Mouse (Mus musculus) MEL (cell line): ENCODE measurements around the gene Tnik.

Source experiments
- CTCF ChIP-seq, 3 experiments: IDR thresholded peaks in 2 of 3; conservative IDR thresholded peaks in 1 of 3; 2 replicates each; pipeline ENCODE4 v1.5.1; 2011 to 2012; ENCODE audit warnings: low read length in 3 of 3, low read depth in 2 of 3, mild to moderate bottlenecking in 2 of 3, improper control_type of control experiment in 1 of 3, inconsistent platforms in 1 of 3, mixed read lengths in 1 of 3, moderate library complexity in 1 of 3; ENCODE audit not compliant: control insufficient read depth in 1 of 3, insufficient read depth in 1 of 3, poor library complexity in 1 of 3, severe bottlenecking in 1 of 3
- ELF1 ChIP-seq: IDR thresholded peaks from 2 replicates; pipeline ENCODE4 v1.6.1; 2014; ENCODE audit warnings: low read depth, mild to moderate bottlenecking, inconsistent platforms, low read length, improper control_type of control experiment, moderate library complexity
- EP300 ChIP-seq, 2 experiments: IDR thresholded peaks; 2 replicates each; pipeline ENCODE4 v1.6.1; 2011; ENCODE audit warnings: improper control_type of control experiment in 2 of 2, low read length in 2 of 2, low read depth in 1 of 2, mild to moderate bottlenecking in 1 of 2
- GATA1 ChIP-seq: IDR thresholded peaks from 2 replicates; pipeline ENCODE4 v1.6.1; 2011; ENCODE audit warnings: low read depth, low read length, improper control_type of control experiment
- MAFK ChIP-seq: IDR thresholded peaks from 2 replicates; pipeline ENCODE4 v1.6.1; 2011; ENCODE audit warnings: low read depth, mild to moderate bottlenecking, low read length, improper control_type of control experiment, borderline replicate concordance
- POLR2A ChIP-seq, 2 experiments: IDR thresholded peaks; 2 replicates each; pipeline ENCODE4 v1.6.1; 2011 to 2012; ENCODE audit warnings: low read length in 2 of 2, mild to moderate bottlenecking in 2 of 2, control low read depth in 1 of 2, improper control_type of control experiment in 1 of 2, low read depth in 1 of 2, moderate library complexity in 1 of 2; ENCODE audit not compliant: control insufficient read depth in 1 of 2, insufficient read depth in 1 of 2, poor library complexity in 1 of 2
- RAD21 ChIP-seq: IDR thresholded peaks from 2 replicates; pipeline ENCODE4 v1.6.1; 2011; ENCODE audit warnings: mild to moderate bottlenecking, low read depth, low read length, improper control_type of control experiment
- SMC3 ChIP-seq: IDR thresholded peaks from 2 replicates; pipeline ENCODE4 v1.6.1; 2011; ENCODE audit warnings: low read depth, low read length, improper control_type of control experiment

DNA sequence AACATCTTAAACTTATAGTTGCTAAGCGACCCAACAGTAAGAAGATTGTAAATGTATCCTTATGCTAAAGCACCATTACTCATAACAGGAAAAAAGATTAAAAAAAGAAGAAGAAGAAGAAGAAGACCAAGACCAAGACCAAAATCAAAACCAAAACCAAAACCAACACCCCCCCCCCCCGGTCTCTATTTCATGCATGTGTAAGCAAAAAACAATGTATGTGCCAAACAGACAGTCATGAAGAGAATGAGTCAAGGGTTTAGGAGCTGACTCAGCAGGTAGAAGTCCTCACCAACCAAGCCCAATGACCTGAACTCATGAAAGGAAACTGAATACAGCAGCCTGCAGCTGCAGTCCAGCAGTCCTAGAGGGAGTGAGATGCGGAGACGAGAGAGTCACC lies 26.3 kb upstream of the Tnik start:
- TF ChIP-seq POLR2A (IDR thresholded peaks at IDR 0.05; ENCODE audit: control insufficient read depth in 1 of 2, insufficient read depth in 1 of 2, low read depth in 1 of 2, low read length in 2 of 2, poor library complexity in 1 of 2): no peak
- TF ChIP-seq CTCF (IDR thresholded peaks at IDR 0.05 in 2 of 3, conservative IDR thresholded peaks at IDR 0.05 in 1 of 3; ENCODE audit: control insufficient read depth in 1 of 3, insufficient read depth in 1 of 3, low read depth in 2 of 3, low read length in 3 of 3, poor library complexity in 1 of 3, severe bottlenecking in 1 of 3): no peak
- no peak for TF ChIP-seq GATA1
- TF ChIP-seq SMC3: no peak
- TF ChIP-seq RAD21: no peak
- TF ChIP-seq ELF1: no peak
- TF ChIP-seq EP300 (IDR thresholded peaks at IDR 0.05; ENCODE audit: low read depth in 1 of 2, low read length in 2 of 2): no peak
- no peak for TF ChIP-seq MAFK
